Mouse (Mus musculus) heart, embryonic 15.5 days (tissue): ENCODE data around the gene Sctr. TPM values are rescaled to one million over a fixed set of nuclear protein-coding genes. Genes with fewer than 3 reads are reported as not detected.

Source experiments
- ATAC-seq: fragments of 200-750 bp; cut with Nextera tagmentation; replicated peaks from 2 replicates; pipeline ENCODE4 v1.8.0; 2017; ENCODE audit warnings: low read depth, moderate TSS enrichment; ENCODE audit not compliant: insufficient number of reproducible peaks, insufficient read depth, low FRiP score
- H3K27ac ChIP-seq: fragments of 300-500 bp; sonication (generic); 2 replicates; pipeline ENCODE4 v1.5.1; 2015; ENCODE audit warnings: mild to moderate bottlenecking, inconsistent platforms
- H3K27me3 ChIP-seq: fragments of 300-500 bp; sonication (generic); 2 replicates; pipeline ENCODE4 v1.6.1; 2015; ENCODE audit warnings: inconsistent platforms
- H3K36me3 ChIP-seq: fragments of 300-500 bp; sonication (generic); 2 replicates; pipeline ENCODE4 v1.6.1; 2015; ENCODE audit warnings: mild to moderate bottlenecking, inconsistent platforms
- H3K4me1 ChIP-seq: fragments of 300-500 bp; sonication (generic); replicated peaks from 2 replicates; pipeline ENCODE4 v1.6.1; 2015; ENCODE audit warnings: inconsistent platforms
- H3K4me2 ChIP-seq: fragments of 300-500 bp; sonication (generic); 2 replicates; pipeline ENCODE4 v1.6.1; 2015; ENCODE audit warnings: inconsistent platforms, mild to moderate bottlenecking, moderate library complexity
- H3K4me3 ChIP-seq: fragments of 300-500 bp; sonication (generic); 2 replicates; pipeline ENCODE4 v1.5.1; 2015; ENCODE audit warnings: mild to moderate bottlenecking, inconsistent platforms
- H3K9ac ChIP-seq: fragments of 300-500 bp; sonication (generic); 2 replicates; pipeline ENCODE4 v1.6.1; 2015; ENCODE audit warnings: mild to moderate bottlenecking, inconsistent platforms
- H3K9me3 ChIP-seq: fragments of 300-500 bp; sonication (generic); replicated peaks from 2 replicates; pipeline ENCODE4 v1.6.1; 2016; ENCODE audit warnings: inconsistent platforms
- WGBS: fragments of 180-500 bp; shearing (Covaris S2); methylation state at CpG from one replicate; pipeline ENCODE4 v1.1.7; 2015; ENCODE audit warnings: mixed read lengths; 5-methylcytosine and 5-hydroxymethylcytosine counted together
- polyA plus RNA-seq: library from polyadenylated mRNA; unstranded; fragments of >200 nt; fragmentation: Nextera tagmentation; extraction: Ambion mirVana; gene quantifications from 2 replicates; pipeline ENCODE4 v1.2.1, GENCODE M21; 2015

Sctr gene
- polyA plus RNA-seq, 1 experiment from 2014 or later: not detected

GRCm38 (mm10) chr1:120070168-120070567, 63.5 kb downstream of the Sctr start:
- Histone ChIP-seq H3K9ac (no peak overlapping the region), H3K4me2 (no peak overlapping the region), H3K36me3 (no peaks in the 10 kb centered on the region), H3K4me1 (peaks cover 25% of the 10 kb centered on the region), H3K27ac (no peak overlapping the region), H3K27me3 (no peaks in the 10 kb centered on the region), H3K9me3 (no peaks in the 10 kb centered on the region), H3K4me3 (no peak overlapping the region)
- 65% methylated on average over 6 of the region's 6 CpGs for WGBS
- ATAC-seq: no peak

- H3K36me3 ChIP-seq: no peaks in the 10 kb centered on the region
- H3K4me3 ChIP-seq: no peak overlapping the region
- peaks cover 25% of the 10 kb centered on the region for H3K4me1 ChIP-seq
- ATAC-seq: no peak
- no peak overlapping the region for H3K9ac ChIP-seq
- no peaks in the 10 kb centered on the region for H3K9me3 ChIP-seq
- 82% methylated on average over 4 of the region's 4 CpGs for WGBS
- no peak overlapping the region for H3K4me2 ChIP-seq
- no peaks in the 10 kb centered on the region for H3K27me3 ChIP-seq
- no peak overlapping the region for H3K27ac ChIP-seq
Measured at GRCm38 (mm10) chr1:120071133-120071532, 64.4 kb downstream of the Sctr start.

GRCm38 (mm10) chr1:120072900-120073299, 66.2 kb downstream of the Sctr start:
- H3K36me3 ChIP-seq: no peaks in the 10 kb centered on the region
- peak overlapping the region; percentile 52 for H3K4me3 ChIP-seq
- H3K4me2 ChIP-seq: peak overlapping the region; percentile 93
- peak overlapping the region; percentile 55 for H3K9ac ChIP-seq
- ATAC-seq: no peak
- no peak overlapping the region for H3K27ac ChIP-seq
- H3K27me3 ChIP-seq: no peaks in the 10 kb centered on the region
- H3K9me3 ChIP-seq: no peaks in the 10 kb centered on the region
- 4% methylated on average over 16 of the region's 16 CpGs for WGBS
- H3K4me1 ChIP-seq: peaks cover 25% of the 10 kb centered on the region

GRCm38 (mm10) chr1:120073519-120074306, 67.0 kb downstream of the Sctr start, which contains the start of gene Tmem37:
TSS of gene Tmem37 (minus strand) at chr1:120074074.
- H3K4me3 ChIP-seq: peak within 1 kb of the TSS; percentile 52
- H3K4me1 ChIP-seq: peaks cover 25% of the 10 kb centered on the region
- peak within 1 kb of the TSS; percentile 55 for H3K9ac ChIP-seq
- peak within 1 kb of the TSS; percentile 93 for H3K4me2 ChIP-seq
- peak; percentile 85 for ATAC-seq
- no peaks in the 10 kb centered on the region for H3K27me3 ChIP-seq
- H3K36me3 ChIP-seq: no peaks in the 10 kb centered on the region
- 3% methylated on average over 40 of the region's 40 CpGs for WGBS
- H3K9me3 ChIP-seq: no peaks in the 10 kb centered on the region
- peak within 1 kb of the TSS; percentile 22; the same call in 1 of the 2 replicates for H3K27ac ChIP-seq

GRCm38 (mm10) chr1:120074307-120074702, 67.6 kb downstream of the Sctr start:
- no peaks in the 10 kb centered on the region for H3K9me3 ChIP-seq
- no peak for ATAC-seq
- no peaks in the 10 kb centered on the region for H3K36me3 ChIP-seq
- peak overlapping the region; percentile 52 for H3K4me3 ChIP-seq
- peaks cover 25% of the 10 kb centered on the region for H3K4me1 ChIP-seq
- no peak overlapping the region for H3K9ac ChIP-seq
- WGBS: 44% methylated on average over 4 of the region's 4 CpGs
- peak overlapping the region; percentile 21; the same call in 1 of the 2 replicates for H3K27ac ChIP-seq
- no peaks in the 10 kb centered on the region for H3K27me3 ChIP-seq
- H3K4me2 ChIP-seq: peak overlapping the region; percentile 93

- no peaks in the 10 kb centered on the region for H3K36me3 ChIP-seq
- H3K9me3 ChIP-seq: no peaks in the 10 kb centered on the region
- H3K27ac ChIP-seq: 0 out of 2 replicates have a peak overlapping the region, but pooled peaks have one; percentile 22
- peaks cover 25% of the 10 kb centered on the region for H3K4me1 ChIP-seq
- no peak overlapping the region for H3K4me3 ChIP-seq
- WGBS: 67% methylated on average over 4 of the region's 4 CpGs
- H3K4me2 ChIP-seq: no peak overlapping the region
- H3K9ac ChIP-seq: no peak overlapping the region
- H3K27me3 ChIP-seq: no peaks in the 10 kb centered on the region
- ATAC-seq: no peak
Measured at GRCm38 (mm10) chr1:120074931-120075330, 68.2 kb downstream of the Sctr start.

- H3K27ac ChIP-seq: no peak overlapping the region
- H3K9me3 ChIP-seq: no peaks in the 10 kb centered on the region
- H3K9ac ChIP-seq: no peak overlapping the region
- H3K36me3 ChIP-seq: no peaks in the 10 kb centered on the region
- 65% methylated on average over 5 of the region's 5 CpGs for WGBS
- no peak for ATAC-seq
- H3K27me3 ChIP-seq: no peaks in the 10 kb centered on the region
- H3K4me1 ChIP-seq: peaks cover 25% of the 10 kb centered on the region
- H3K4me2 ChIP-seq: no peak overlapping the region
- no peak overlapping the region for H3K4me3 ChIP-seq
Measured at GRCm38 (mm10) chr1:120075507-120075906, 68.8 kb downstream of the Sctr start.

- Histone ChIP-seq H3K9me3 (no peaks in the 10 kb centered on the region), H3K9ac (no peak overlapping the region), H3K4me1 (peaks cover 24% of the 10 kb centered on the region), H3K36me3 (no peaks in the 10 kb centered on the region), H3K4me2 (no peak overlapping the region), H3K27me3 (no peaks in the 10 kb centered on the region), H3K27ac (no peak overlapping the region), H3K4me3 (no peak overlapping the region)
- 34% methylated on average over 9 of the region's 9 CpGs for WGBS
- ATAC-seq: no peak
Measured at GRCm38 (mm10) chr1:120077746-120078410, 71.2 kb downstream of the Sctr start.

GRCm38 (mm10) chr1:120080632-120081031, 73.9 kb downstream of the Sctr start:
- Histone ChIP-seq H3K4me1 (peaks cover 17% of the 10 kb centered on the region), H3K4me2 (no peak overlapping the region), H3K9ac (no peak overlapping the region), H3K9me3 (no peaks in the 10 kb centered on the region), H3K36me3 (no peaks in the 10 kb centered on the region), H3K27ac (no peak overlapping the region), H3K4me3 (no peak overlapping the region), H3K27me3 (no peaks in the 10 kb centered on the region)
- WGBS: 89% methylated on average over 1 of the region's 1 CpGs
- no peak for ATAC-seq

GRCm38 (mm10) chr1:120082957-120083585, 76.4 kb downstream of the Sctr start:
- H3K36me3 ChIP-seq: no peaks in the 10 kb centered on the region
- ATAC-seq: peak; percentile 47; the same call in 1 of the 2 replicates
- peaks cover 17% of the 10 kb centered on the region for H3K4me1 ChIP-seq
- H3K9me3 ChIP-seq: no peaks in the 10 kb centered on the region
- H3K27ac ChIP-seq: no peak overlapping the region
- 12% methylated on average over 7 of the region's 7 CpGs for WGBS
- H3K9ac ChIP-seq: no peak overlapping the region
- H3K4me2 ChIP-seq: peak overlapping the region; percentile 45
- H3K4me3 ChIP-seq: no peak overlapping the region
- no peaks in the 10 kb centered on the region for H3K27me3 ChIP-seq

GRCm38 (mm10) chr1:120083921-120084517, 77.3 kb downstream of the Sctr start:
- 0 out of 2 replicates have a peak, but pooled peaks have one; percentile 23 for ATAC-seq
- H3K4me3 ChIP-seq: no peak overlapping the region
- H3K36me3 ChIP-seq: no peaks in the 10 kb centered on the region
- peaks cover 17% of the 10 kb centered on the region for H3K4me1 ChIP-seq
- 34% methylated on average over 5 of the region's 5 CpGs for WGBS
- H3K9ac ChIP-seq: no peak overlapping the region
- H3K9me3 ChIP-seq: no peaks in the 10 kb centered on the region
- no peaks in the 10 kb centered on the region for H3K27me3 ChIP-seq
- 0 out of 2 replicates have a peak overlapping the region, but pooled peaks have one; percentile 14 for H3K27ac ChIP-seq
- no peak overlapping the region for H3K4me2 ChIP-seq
